Mouse (Mus musculus) heart, postnatal 0 days (tissue): ENCODE data around the gene Dact3.

Source experiments
- CTCF ChIP-seq: IDR thresholded peaks from 2 replicates; pipeline ENCODE4 v1.5.1; 2016; ENCODE audit warnings: antibody characterized with exemption, control low read depth, low read depth
- EP300 ChIP-seq: IDR thresholded peaks from 2 replicates; pipeline ENCODE4 v1.6.1; 2016; ENCODE audit warnings: antibody characterized with exemption, low read depth

GRCm38 (mm10) chr7:16930850-16931249 is 55.7 kb downstream of the Dact3 start:
- TF ChIP-seq CTCF: peak; percentile 71
- TF ChIP-seq EP300: no peak
